Mouse (Mus musculus) limb, embryonic 12.5 days (tissue): ENCODE data around the gene Zfp687. TPM values are rescaled to one million over a fixed set of nuclear protein-coding genes. Genes with fewer than 3 reads are reported as not detected.

Experiments
- ATAC-seq: fragments of 200-750 bp; cut with Nextera tagmentation; 2 replicates; pipeline ENCODE4 v1.8.0; 2017; ENCODE audit warnings: low read depth, moderate TSS enrichment; ENCODE audit not compliant: insufficient number of reproducible peaks, insufficient read depth, low FRiP score, low TSS enrichment
- H3K27ac ChIP-seq: fragments of 300-500 bp; sonication (generic); 2 replicates; pipeline ENCODE4 v1.5.1; 2016; ENCODE audit warnings: mild to moderate bottlenecking, moderate library complexity
- H3K27me3 ChIP-seq: fragments of 300-500 bp; sonication (generic); 2 replicates; pipeline ENCODE4 v1.6.1; 2016; ENCODE audit warnings: mild to moderate bottlenecking, moderate library complexity
- H3K36me3 ChIP-seq: fragments of 300-500 bp; sonication (generic); 2 replicates; pipeline ENCODE4 v1.6.1; 2016; ENCODE audit warnings: mild to moderate bottlenecking, moderate library complexity
- H3K4me1 ChIP-seq: fragments of 300-500 bp; sonication (generic); replicated peaks from 2 replicates; pipeline ENCODE4 v1.6.1; 2016
- H3K4me2 ChIP-seq: fragments of 300-500 bp; sonication (generic); 2 replicates; pipeline ENCODE4 v1.6.1; 2016; ENCODE audit warnings: mild to moderate bottlenecking, moderate library complexity
- H3K4me3 ChIP-seq: fragments of 300-500 bp; sonication (generic); replicated peaks from 2 replicates; pipeline ENCODE4 v1.5.1; 2016; ENCODE audit warnings: mild to moderate bottlenecking
- H3K9ac ChIP-seq: fragments of 300-500 bp; sonication (generic); replicated peaks from 2 replicates; pipeline ENCODE4 v1.6.1; 2016; ENCODE audit warnings: mild to moderate bottlenecking, moderate library complexity
- H3K9me3 ChIP-seq: fragments of 300-500 bp; sonication (generic); 2 replicates; pipeline ENCODE4 v1.6.1; 2016; ENCODE audit warnings: mild to moderate bottlenecking, moderate library complexity
- WGBS: fragments of 180-500 bp; shearing (Covaris S2); methylation state at CpG from one replicate; pipeline ENCODE4 v1.1.7; 2016; 5-methylcytosine and 5-hydroxymethylcytosine counted together
- microRNA-seq: library from miRNA; unstranded; fragments of <30 nt; microRNA quantifications from one replicate; pipeline ENCODE4, GENCODE M21; 2017
- polyA plus RNA-seq: library from polyadenylated mRNA; unstranded; fragments of >200 nt; fragmentation: Nextera tagmentation; extraction: Ambion mirVana; gene quantifications from 2 replicates; pipeline ENCODE4 v1.2.1, GENCODE M21; 2016

Gene Zfp687
- polyA plus RNA-seq, 1 experiment from 2014 or later = 34.7 TPM

DNA sequence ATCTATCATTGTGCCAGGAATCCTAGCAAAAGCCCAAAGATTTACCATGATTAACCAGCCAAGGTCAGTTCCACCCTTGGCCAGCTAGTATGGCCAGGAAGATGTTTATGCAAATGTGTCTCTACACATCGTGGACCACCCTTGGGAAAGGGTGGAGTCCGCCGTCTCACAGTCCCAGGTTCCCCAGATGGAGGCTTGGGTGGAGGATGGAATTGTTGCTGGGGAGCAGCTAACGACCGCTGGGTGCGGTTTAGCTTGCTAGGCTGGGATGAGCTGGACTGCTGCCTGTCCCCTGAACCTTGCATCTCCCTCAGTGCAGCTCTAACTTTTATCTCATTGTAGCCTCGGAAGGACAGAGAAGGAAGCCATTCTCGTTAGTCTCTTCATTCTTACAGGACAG lies 55.4 kb downstream of the Zfp687 start:
- H3K27me3 ChIP-seq = no peaks in the 10 kb centered on the region
- H3K9ac ChIP-seq = no peak overlapping the region
- no peak overlapping the region for H3K4me3 ChIP-seq
- no peaks in the 10 kb centered on the region for H3K9me3 ChIP-seq
- H3K4me1 ChIP-seq = peaks cover 10% of the 10 kb centered on the region
- H3K27ac ChIP-seq = no peak overlapping the region; the same call in 1 of the 2 replicates
- no peak for ATAC-seq
- peaks cover 45% of the 10 kb centered on the region for H3K36me3 ChIP-seq
- 44% methylated on average over 8 of the region's 8 CpGs for WGBS
- no peak overlapping the region for H3K4me2 ChIP-seq

DNA sequence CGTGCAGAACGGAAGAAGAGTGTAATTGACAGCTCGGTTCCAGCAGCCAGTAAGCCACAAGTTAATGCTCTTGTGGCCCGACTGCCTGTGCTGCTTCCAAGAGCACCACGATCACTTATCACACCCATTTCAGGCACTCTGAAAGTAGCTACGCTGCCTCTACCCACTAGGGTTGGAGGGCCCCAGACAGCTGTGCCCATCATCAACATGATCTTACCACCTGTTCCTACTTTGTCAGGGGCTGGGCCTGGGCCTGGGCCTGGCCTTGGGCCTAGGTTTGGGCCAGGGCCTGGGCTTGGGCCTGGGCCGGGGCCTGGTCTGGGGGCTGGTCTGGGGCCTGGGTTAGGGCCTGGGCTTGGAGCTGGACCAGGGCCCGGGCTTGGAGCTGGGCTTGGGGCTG lies 57.0 kb downstream of the Zfp687 start:
- H3K27me3 ChIP-seq = no peaks in the 10 kb centered on the region
- peaks cover 13% of the 10 kb centered on the region for H3K4me1 ChIP-seq
- WGBS = 93% methylated on average over 8 of the region's 8 CpGs
- no peak for ATAC-seq
- no peak overlapping the region for H3K4me3 ChIP-seq
- no peak overlapping the region for H3K4me2 ChIP-seq
- H3K27ac ChIP-seq = no peak overlapping the region
- H3K9me3 ChIP-seq = no peaks in the 10 kb centered on the region
- H3K36me3 ChIP-seq = peaks cover 45% of the 10 kb centered on the region
- H3K9ac ChIP-seq = no peak overlapping the region

Small RNAs within 50 kb of the gene (microRNA-seq; reads per million reads assigned to microRNA genes)
- gene Mir7013 = not detected

Other genes with a start within 250 kb of the Zfp687 start
- 6.2 and 6.8 TPM in 2 replicates for gene Cgn, start 229.0 kb downstream of the Zfp687 start, polyA plus RNA-seq
- gene Pogz, start 177.9 kb downstream of the Zfp687 start, polyA plus RNA-seq = 21.0 and 23.0 TPM in 2 replicates
- gene Psmb4, start 128.5 kb downstream of the Zfp687 start, polyA plus RNA-seq = 316 and 330 TPM in 2 replicates
- gene Selenbp1, start 82.4 kb downstream of the Zfp687 start, polyA plus RNA-seq = 28.9 TPM in 2 replicates
- 13.1 and 15.3 TPM in 2 replicates for gene Rfx5, start 61.4 kb downstream of the Zfp687 start, polyA plus RNA-seq
- gene Pi4kb, start 40.7 kb downstream of the Zfp687 start, polyA plus RNA-seq = 26.6 and 28.1 TPM in 2 replicates
- gene Psmd4, start 27.2 kb upstream of the Zfp687 start, polyA plus RNA-seq = 306 and 310 TPM in 2 replicates
- 24.2 and 30.5 TPM in 2 replicates for gene Pip5k1a, start 91.5 kb upstream of the Zfp687 start, polyA plus RNA-seq
- gene Vps72, start 95.6 kb upstream of the Zfp687 start, polyA plus RNA-seq = 241 and 245 TPM in 2 replicates
- gene Tmod4, start 109.0 kb upstream of the Zfp687 start, polyA plus RNA-seq = 1.0 and 1.4 TPM in 2 replicates
- 80.7 and 83.6 TPM in 2 replicates for gene Scnm1, start 118.6 kb upstream of the Zfp687 start, polyA plus RNA-seq
- 16.6 and 18.0 TPM in 2 replicates for gene Lysmd1, start 118.6 kb upstream of the Zfp687 start, polyA plus RNA-seq
- gene Tnfaip8l2, start 126.9 kb upstream of the Zfp687 start, polyA plus RNA-seq = 1.7 and 2.2 TPM in 2 replicates
- gene Sema6c, start 145.0 kb upstream of the Zfp687 start, polyA plus RNA-seq = 23.7 and 26.4 TPM in 2 replicates
- 15.0 and 15.9 TPM in 2 replicates for gene Gabpb2, start 202.5 kb upstream of the Zfp687 start, polyA plus RNA-seq
- 75.3 and 76.0 TPM in 2 replicates for gene Cdc42se1, start 213.3 kb upstream of the Zfp687 start, polyA plus RNA-seq
- 14.8 and 16.2 TPM in 2 replicates for gene Mllt11, start 216.7 kb upstream of the Zfp687 start, polyA plus RNA-seq
- gene Gm128, start 226.2 kb upstream of the Zfp687 start, polyA plus RNA-seq = 0.54 and 0.59 TPM in 2 replicates
- gene Bnipl, start 235.7 kb upstream of the Zfp687 start, polyA plus RNA-seq = 0.75 and 1.7 TPM in 2 replicates